Mouse (Mus musculus) lung, adult 2 months (tissue): ENCODE measurements at regions not wholly inside any gene's neighbourhood (a gene's known extent, or its start where the extent isn't known, plus 50 kb on each side); places are given as distances from the start of the nearest gene placed in this dataset.
A peak's percentile ranks its signal among the peaks of the same experiment; 100 is the strongest.

ENCODE experiments used
- DNase-seq: peaks from one replicate; pipeline ENCODE4 v3.0.0; 2022
- H3K4me1 ChIP-seq: fragments of 200-500 bp; 2 replicates; pipeline ENCODE4 v1.6.1; 2011; ENCODE audit warnings: low read length; ENCODE audit not compliant: control insufficient read depth, insufficient read depth
- H3K4me3 ChIP-seq: fragments of 200-500 bp; replicated peaks from 2 replicates; pipeline ENCODE3; 2011; ENCODE audit warnings: low read depth, mild to moderate bottlenecking, control low read depth, low read length; ENCODE audit errors: extremely low read depth
- CTCF ChIP-seq: fragments of 200-500 bp; IDR thresholded peaks from 2 replicates; pipeline ENCODE4 v1.5.1; 2011; ENCODE audit warnings: mild to moderate bottlenecking, low read length, control low read depth; ENCODE audit not compliant: insufficient read depth
- POLR2A ChIP-seq: fragments of 200-500 bp; IDR thresholded peaks from 2 replicates; pipeline ENCODE4 v1.6.1; 2011; ENCODE audit warnings: low read depth, mild to moderate bottlenecking, control low read depth, low read length, borderline replicate concordance; ENCODE audit errors: extremely low read depth
- WGBS: fragments of 180-500 bp; shearing (Covaris S2); methylation state at CpG from one replicate; pipeline ENCODE4 v1.1.7; 2018; 5-methylcytosine and 5-hydroxymethylcytosine counted together

DNA sequence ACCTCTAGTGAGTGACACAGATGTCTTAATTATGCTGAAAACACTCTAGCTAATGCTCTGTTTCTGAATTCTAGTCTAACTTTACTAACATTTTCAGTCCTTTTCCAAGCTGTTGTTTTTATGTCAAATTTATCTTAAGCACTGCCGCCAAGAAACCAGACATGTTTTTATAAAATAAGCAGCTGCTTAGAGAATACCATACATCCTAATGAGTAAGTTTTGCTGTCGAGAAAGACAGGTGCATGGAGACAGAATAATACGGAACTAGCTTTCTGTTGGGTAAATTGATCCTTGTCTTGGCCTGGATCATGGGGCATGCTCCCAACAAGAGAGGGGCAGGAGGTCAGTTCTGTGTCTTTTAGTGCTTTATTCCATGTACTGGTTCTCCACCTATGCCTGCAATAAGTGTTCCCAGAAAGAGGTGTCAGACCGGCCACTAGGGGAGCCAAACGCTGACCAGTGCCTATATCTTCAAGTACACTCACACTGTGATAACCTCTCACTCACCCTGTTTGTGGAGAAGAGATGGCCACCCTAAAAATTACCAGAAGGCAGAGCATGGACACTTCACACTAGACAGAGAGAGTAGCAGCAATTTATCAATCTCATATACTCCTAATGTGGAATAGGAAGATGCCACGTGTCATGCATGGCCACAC lies 366.0 kb upstream of the 2610301B20Rik start:
- TF ChIP-seq CTCF, result peak; percentile 28; the same call in 1 of the 2 replicates
- TF ChIP-seq POLR2A, result no peak
- Histone ChIP-seq H3K4me3 (no peak overlapping the region), H3K4me1 (no peaks in the 10 kb centered on the region)
- WGBS, result 52% methylated on average over 6 of the region's 6 CpGs
- no peak for DNase-seq

DNA sequence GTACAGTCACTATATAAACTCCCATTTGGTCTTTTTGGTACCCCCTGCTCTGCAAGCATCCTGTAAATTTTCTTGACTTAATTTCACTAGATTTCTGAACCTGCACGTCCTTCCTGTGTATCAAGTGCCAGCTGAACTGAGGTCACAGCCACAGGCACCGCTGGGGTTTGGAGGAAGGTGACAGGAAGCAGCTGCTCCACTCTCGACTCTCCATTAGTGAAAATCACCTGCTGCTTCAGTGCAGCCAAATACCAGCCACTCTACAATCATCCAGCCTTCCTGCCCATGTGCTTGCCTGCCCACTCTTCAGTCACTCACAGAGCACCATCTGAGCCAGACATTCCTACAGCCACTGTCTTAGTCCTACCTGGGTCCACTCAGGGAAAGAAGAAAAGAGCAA lies 364.3 kb upstream of the 2610301B20Rik start:
- H3K4me3 ChIP-seq, result no peak overlapping the region
- TF ChIP-seq POLR2A, result no peak
- no peak for TF ChIP-seq CTCF
- WGBS, result 23% methylated on average over 3 of the region's 3 CpGs
- no peaks in the 10 kb centered on the region for H3K4me1 ChIP-seq
- no peak for DNase-seq

DNA sequence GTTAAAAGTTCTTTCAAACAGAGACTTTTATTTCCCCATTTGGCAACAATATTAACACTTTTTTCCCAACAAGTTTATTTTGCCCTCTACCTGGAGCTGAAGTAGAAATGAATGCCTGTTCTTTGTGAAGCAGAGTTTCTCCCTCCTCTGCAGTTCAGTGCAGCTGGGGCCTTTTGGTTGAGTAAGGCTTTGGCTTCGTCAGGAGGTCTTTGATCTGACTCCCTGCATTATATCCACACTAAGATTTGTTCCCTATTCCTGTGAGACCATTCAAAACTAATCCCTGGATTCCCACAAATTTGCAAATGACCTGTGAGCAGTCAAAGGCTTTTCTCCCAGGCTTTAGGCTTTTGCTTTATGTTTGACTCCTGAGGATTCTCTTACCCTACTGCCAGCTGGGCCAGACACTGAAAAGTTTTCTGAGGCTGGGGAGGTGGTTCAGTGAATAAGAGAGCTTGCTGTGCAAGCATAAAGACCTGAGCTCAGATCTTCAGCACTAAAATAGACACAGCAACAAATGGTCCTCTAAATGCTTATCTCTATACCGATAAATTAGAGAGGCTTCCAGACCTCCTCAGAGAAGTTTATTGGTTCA lies 323.5 kb upstream of the 2610301B20Rik start:
- Histone ChIP-seq H3K4me3 (no peak overlapping the region), H3K4me1 (no peaks in the 10 kb centered on the region)
- DNase-seq, result no peak
- WGBS, result 42% methylated on average over 2 of the region's 2 CpGs
- TF ChIP-seq POLR2A (no peak), CTCF (no peak)

DNA sequence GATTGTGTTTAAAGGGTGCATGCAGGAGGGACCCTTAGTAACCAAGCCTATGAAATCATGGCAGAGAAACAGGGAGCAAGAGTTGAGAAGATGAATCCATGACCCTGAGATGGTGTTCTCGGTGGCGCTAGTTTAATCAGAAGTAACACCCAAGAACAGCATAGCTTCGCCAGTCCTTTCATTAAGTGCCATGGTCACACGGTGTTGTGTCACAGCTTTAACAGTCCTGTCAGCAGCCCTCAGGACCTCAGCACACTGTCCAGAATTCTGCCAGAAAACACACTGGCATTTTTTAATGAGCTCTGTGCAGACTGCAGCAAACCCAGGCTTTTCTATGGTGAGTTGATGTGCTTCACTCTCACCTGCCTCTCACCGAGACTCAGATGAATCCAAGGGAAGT lies 320.6 kb upstream of the 2610301B20Rik start:
- no peak for DNase-seq
- 82% methylated on average over 5 of the region's 5 CpGs for WGBS
- no peak for TF ChIP-seq CTCF
- no peak for TF ChIP-seq POLR2A
- no peak overlapping the region for H3K4me3 ChIP-seq
- H3K4me1 ChIP-seq, result no peaks in the 10 kb centered on the region

DNA sequence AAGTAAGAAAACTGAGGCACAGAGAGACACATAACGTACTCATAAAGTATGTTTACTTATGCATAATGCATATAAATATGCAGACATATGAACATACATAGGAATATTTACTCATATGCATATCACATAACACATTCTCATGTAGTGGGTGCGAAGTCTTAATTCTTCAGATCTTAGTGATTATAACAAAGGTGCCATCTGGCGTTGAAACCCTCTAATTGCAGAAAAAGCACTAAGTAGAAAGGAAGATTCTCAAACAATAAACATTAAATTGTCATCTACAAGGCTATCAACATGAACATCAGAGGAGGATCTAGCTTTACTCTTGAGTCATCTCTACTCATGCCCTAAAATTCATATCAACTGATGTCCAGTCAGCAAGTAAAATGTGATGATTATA lies 314.2 kb upstream of the 2610301B20Rik start:
- no peaks in the 10 kb centered on the region for H3K4me1 ChIP-seq
- 76% methylated on average over 3 of the region's 3 CpGs for WGBS
- no peak overlapping the region for H3K4me3 ChIP-seq
- no peak for DNase-seq
- TF ChIP-seq CTCF (no peak), POLR2A (no peak)

DNA sequence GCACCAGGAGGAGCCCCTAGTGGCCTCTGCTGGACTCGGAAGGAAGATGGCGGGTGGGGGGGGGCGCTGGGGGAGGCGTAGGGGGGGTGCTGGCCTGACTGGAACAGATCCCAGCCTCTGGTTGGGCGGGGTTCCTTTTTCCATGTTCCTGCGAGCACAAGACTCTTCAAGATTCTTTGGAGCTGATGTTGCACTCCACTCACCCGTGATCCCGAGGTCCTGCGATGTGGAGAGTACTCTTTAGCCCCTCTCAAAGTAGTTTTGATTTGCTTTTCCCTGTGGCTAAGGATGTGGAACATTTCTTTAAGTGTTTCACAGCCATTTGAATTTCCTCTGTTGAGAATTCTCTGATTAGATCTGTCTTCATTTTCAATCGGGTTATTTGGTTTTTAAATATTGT lies 269.8 kb upstream of the 2610301B20Rik start:
- WGBS, result 65% methylated on average over 10 of the region's 10 CpGs
- peak; percentile 10 for DNase-seq
- TF ChIP-seq CTCF, result no peak
- no peak for TF ChIP-seq POLR2A
- Histone ChIP-seq H3K4me1 (no peaks in the 10 kb centered on the region), H3K4me3 (no peak overlapping the region)

DNA sequence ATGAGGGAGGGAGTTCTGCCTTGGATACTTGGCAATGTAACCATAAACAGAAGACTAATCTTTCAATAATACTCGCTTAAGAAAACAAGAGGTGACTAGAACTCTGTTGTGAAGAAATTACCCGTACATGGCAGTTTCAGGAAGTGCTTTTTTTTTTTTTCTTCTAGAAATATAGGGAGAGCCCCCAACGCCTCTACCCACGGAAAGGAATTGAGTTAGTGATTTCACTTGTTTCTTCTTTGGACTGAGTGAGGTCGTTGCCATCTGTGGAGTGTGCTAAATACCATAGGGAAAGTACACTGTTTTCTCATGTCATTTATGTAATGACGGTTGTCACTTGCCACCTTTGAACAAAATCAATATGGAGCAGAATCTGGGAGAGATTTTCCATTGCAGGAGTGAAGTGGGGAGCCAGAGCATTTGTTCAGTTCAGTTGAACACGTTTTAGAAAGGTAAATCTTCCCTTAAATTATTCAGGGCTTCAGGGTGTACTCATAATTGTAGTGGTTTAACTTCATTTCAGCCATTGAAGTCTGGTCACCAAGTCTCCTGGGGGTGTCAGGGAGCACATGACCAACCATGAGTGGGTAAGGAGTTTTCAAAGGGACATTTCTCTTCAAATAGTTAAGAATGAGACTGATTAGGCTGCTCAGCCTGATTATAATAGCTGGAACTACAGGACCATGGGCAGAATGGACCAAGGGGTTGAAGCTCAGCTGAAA lies 266.3 kb upstream of the 2610301B20Rik start:
- Histone ChIP-seq H3K4me1 (no peaks in the 10 kb centered on the region), H3K4me3 (no peak overlapping the region)
- TF ChIP-seq CTCF, result no peak
- TF ChIP-seq POLR2A, result no peak
- DNase-seq, result no peak
- WGBS, result 72% methylated on average over 7 of the region's 7 CpGs

DNA sequence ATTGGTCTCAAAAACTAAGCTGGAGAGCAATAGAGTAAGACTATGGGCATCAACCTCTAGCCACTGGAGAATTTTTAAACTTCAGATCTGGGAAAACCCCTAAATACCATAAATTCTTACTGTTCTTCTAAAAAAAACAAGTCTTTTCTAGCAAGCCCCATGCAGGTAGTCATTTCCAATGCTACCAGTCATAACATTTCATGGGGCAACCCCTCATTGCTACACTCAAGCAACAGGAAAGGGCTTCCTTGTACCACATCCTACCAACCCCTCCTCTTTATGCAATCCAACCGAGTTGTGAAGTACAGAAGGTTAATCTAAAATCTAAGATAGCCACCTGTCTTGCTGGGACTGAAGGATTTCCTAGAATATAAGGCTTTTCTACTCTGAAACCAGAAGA lies 263.5 kb upstream of the 2610301B20Rik start:
- Histone ChIP-seq H3K4me3 (no peak overlapping the region), H3K4me1 (no peaks in the 10 kb centered on the region)
- TF ChIP-seq CTCF, result no peak
- TF ChIP-seq POLR2A, result no peak
- 34% methylated on average over 1 of the region's 1 CpGs for WGBS
- DNase-seq, result no peak
